Mouse (Mus musculus) layer of hippocampus, postnatal 10 days (tissue): ENCODE measurements at regions not wholly inside any gene's neighbourhood (a gene's known extent, or its start where the extent isn't known, plus 50 kb on each side); places are given as distances from the start of the nearest gene placed in this dataset.
"Not testable (repeated sequence)": the region's sequence is repeated elsewhere in the genome, so short reads cannot be mapped to it uniquely, and the experiment has no call there.

ENCODE experiments used
- DNase-seq, 2 experiments: peaks; one replicate each; pipeline ENCODE4 v3.0.0; 2021; ENCODE audit warnings: low spot score in 2 of 2

DNA sequence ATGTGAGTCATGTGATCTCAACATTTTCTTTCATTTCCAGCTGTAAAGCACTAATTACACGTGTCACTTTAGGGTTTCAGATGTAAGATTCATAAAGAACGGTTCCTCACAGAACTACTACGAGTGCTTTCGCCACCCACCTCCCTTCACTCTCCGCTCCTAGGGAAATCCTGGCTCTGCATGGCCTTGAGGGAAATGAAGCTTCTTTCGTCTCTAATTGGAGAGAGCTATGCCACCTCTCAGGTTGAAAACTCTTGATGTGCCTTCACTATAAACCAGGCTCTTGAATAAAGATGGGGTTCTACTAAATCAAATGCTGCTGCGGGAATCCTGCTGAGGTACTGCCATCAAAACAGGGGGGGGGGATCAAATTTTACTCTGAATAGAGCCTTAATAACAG lies 686.0 kb upstream of the Hs3st1 start:
- no peak for DNase-seq

DNA sequence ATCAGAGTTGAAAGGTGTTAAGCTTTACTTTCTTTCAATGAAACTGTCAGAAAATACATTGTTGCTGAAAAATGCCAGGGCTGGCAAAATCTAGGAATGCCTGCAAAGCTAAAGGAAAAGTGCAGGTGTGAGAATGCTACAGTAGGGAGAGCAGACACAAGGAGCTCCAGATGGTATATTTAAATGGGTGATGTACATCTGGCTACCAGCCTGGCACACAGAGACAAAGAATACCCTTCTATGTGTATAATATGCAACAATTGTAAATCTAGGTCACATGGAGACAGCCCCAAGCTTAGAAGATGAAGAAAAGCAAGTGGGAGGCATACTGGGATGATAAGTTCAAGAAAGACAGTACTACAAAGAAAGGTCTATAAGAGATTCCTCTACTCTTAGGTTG lies 647.4 kb upstream of the Hs3st1 start:
- no peak for DNase-seq

DNA sequence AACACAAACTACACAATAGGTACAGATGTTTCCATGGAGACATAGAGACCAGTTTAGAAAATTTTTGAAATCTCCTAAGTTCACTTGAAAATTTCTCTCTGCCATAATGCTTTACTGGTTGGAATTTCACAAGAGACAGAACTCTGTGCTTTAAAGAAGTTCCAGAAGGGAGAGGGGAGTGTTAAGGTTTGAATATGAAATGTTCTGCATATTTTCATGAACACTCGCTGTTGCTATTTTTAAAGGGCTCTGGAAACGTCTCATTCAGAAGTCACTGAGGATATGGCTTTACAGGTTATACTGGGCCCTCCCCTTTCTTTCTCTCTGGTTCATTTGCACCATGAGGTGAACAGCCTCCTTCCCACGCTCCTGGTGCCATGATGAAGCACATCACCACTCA lies 639.5 kb upstream of the Hs3st1 start:
- no peak for DNase-seq

DNA sequence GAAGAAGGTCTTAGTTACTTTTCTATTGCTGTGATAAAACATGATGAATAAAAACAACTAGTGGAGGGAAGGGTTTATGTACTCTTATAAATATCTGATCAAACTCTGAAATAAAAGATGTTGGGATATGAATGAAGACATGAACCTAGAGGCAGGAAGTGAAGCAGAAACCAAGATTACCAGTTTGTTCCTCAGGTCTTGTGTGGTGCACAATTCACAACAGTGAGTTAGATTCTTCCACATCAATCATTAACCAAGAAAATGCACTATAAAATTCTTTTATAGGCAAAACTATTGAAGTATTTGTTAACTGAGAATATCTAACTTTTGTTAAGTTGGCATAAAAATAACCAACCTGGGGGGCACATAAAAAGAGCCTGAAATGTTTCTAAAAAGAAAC lies 634.3 kb upstream of the Hs3st1 start:
- no peak for DNase-seq

DNA sequence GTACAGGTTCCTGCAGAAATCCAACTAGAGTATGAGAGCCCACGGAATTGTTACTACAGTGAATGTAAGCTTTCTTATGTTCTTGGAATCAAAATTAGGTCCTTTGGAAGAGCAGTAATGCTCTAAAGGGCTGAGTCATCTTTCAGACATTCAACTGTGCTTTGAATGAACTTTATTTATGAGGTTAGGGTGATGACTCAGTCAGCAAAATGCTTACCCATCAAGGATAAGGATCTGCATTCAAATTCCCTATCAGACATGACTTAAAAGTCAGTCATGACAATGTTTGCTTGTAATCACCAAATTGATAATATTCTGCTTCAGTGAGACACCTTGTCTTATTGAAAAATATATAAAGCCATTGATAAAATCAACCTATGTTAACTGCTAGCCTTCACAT lies 611.7 kb upstream of the Hs3st1 start:
- no peak for DNase-seq

DNA sequence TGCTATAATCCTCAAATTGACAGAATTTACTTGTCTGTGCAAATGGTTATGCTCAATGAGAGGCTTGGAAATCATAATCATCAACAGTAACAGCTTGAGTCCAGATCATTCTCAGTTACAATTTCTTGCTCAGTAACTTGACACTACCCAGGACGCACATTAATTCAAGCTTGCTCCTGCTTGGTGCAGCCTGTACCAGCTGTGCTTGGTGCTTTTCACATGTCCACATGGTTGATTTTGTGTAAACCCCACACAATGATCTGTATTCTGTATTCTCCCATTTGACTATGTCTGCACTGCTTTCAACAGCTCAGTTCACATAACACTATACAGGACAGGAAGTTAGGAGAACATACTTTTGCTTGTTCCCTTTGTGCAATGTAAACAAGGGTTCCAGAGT lies 576.0 kb upstream of the Hs3st1 start:
- no peak for DNase-seq

DNA sequence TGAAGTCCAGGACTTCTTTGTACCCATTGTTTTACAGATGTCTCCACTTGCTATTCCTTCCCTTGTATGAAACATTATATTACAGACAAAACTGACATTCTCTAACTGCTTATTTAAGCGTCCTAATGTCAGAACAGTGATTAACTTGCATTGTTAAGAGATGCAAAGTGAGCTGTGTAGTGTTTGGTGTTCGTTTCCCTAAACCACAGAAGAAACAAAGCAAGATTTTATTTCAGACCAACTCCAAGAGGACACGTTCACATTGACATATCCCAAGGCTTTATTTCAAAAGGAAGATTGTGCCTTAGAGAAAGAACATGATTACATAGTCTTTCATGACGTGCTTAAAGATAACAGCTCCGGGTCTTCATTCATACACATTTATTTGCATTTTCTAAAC lies 553.2 kb upstream of the Hs3st1 start:
- no peak for DNase-seq

DNA sequence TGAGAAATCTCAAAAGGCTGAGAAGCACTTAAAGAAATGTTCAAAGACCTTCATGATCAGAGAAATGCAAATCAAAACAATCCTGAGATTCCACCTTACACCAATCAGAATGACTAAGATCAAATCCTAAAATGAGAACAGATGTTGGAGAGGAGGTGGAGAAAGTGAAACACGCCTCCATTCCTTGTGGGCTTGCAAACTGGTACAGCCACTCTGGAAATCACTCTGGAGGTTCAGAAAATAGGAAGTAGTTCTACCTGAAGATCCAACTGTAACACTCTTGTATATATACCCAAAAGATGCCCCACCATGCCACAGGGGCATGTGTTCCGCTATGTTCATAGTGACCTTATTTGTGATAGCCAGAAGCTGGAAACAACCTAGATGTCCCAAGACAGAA lies 549.5 kb upstream of the Hs3st1 start:
- not testable (repeated sequence) for DNase-seq

DNA sequence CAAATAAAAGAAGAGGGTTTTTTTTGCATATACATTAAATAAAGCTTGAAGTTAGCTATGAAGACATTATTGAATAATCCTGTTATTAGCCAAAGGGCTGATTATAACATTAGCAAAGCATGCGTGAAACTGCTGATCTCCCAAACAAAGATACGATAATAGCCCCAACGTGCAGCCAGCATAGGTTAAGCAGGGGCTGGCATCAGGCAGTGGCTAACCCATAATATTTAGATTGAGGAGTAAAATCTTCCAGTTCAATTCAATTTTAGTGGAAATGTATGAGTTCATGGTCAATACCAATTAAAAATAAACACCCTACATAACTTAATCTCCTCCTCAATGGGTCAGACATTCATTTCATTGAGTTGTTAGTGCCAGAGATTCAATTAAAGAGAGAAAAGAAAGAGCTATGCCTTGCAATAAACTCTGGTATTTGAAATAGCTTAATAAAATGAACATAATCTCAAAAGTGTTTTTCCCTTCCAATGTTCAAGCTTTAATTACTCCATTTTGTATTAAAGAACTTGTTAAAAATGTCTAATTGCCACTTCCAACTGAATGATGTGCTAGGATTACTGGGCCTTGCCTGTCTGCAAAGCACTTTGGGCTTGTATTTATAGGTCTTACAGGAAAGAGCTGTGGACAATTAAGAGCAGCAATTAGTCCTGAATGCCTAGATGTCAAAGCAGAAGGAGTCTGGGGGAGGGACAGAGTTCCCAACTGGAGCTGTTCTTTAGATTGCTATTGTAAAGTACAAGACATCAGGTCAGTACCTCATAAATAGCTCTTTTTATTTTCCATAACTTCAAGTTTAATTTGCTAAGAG lies 539.8 kb upstream of the Hs3st1 start:
- DNase-seq, result no peak

DNA sequence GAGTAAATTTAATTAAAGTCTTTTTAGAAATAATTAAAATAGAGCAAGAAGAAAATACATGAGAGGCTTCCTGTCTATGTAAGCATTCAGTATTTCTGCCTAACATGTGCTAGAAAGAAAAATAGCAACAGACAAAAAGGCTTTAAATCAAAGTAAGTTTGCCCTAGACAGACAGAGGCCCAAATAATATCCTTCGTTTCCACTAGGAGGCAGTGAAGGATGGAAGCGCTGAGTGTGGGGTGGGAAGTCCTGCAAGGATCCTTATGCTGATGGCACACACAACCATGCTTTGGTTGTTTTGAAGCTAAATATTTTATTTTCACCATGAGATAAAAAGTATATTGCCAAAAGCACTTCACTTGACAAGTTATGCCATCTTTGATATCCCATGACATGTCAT lies 527.1 kb upstream of the Hs3st1 start:
- no peak for DNase-seq

DNA sequence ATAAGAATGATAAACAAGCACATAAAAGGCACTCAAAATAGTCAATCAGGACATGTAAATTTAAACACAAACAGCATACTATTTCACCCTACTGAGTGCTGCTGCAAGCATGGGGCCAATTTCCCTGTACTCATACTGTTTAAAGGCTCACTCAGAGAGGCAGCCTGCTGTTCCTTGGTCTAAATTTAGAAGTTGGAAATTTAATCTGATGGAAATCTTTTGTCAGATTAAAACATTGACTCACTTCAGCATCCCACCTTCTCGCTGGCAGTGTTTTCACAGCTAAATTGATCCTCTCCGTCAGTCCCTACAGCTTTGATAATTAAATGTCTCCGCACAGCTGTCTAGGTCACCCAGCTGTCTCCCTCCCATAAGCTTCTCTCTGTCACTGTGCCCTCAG lies 491.4 kb upstream of the Hs3st1 start:
- peak; percentile 3 to 9 for DNase-seq
